Mouse (Mus musculus) retina, postnatal 1 day (tissue): ENCODE results near the gene Plek.
"Not testable (repeated sequence)": the region's sequence is repeated elsewhere in the genome, so short reads cannot be mapped to it uniquely, and the experiment has no call there.

ENCODE experiments used
- DNase-seq: peaks from one replicate; pipeline ENCODE4 v3.0.0-alpha.2; 2012

The Plek gene

DNA sequence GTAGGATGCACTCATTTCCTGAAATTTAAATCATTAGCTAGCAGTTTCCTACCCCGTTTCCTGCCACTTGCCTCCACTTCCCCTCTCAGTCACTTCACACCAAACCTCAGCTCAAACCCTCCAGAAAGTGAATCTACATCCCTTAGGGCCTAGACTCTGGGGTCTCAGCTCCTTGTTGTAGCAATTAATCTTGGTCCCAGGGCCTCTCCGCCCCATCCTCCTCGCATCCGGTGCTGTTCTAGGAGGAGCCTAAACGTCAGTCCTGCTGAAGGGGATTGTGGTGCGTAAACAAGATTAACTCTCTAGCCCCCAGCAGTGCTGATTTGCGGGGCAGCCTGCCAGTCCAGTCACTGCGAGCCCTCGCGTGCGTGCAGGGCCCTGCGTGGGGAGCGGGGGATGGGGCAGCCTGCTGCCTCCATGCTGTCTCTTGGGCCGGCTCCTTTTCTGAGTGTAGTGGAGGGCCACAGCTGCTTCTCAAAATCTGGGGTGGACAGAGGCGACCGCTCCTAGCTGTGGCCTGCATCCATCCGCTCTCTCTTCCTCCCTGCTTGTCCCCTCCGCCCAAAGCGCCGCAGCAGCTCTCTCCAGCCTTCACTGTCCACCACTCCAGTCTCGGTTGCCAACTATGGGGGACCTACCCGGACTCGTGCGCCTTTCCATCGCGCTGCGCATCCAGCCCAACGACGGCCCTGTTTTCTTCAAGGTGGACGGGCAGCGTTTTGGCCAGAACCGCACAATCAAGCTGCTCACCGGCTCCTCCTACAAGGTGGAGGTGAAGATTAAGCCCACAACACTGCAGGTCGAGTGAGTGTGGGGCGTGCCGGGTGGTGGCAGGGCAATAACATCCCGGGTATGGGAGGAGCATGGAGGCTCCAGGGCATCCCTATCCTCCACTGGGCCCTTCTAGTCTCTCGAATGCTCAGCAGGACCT is at the start of gene Plek, which contains the start of gene Cnrip1:
TSS of gene Plek (minus strand) at position 837 of the 931 bp plus-strand sequence.
TSS of gene Cnrip1 (plus strand) at position 42 of the 931 bp plus-strand sequence.
- peak; percentile 91 for DNase-seq

DNA sequence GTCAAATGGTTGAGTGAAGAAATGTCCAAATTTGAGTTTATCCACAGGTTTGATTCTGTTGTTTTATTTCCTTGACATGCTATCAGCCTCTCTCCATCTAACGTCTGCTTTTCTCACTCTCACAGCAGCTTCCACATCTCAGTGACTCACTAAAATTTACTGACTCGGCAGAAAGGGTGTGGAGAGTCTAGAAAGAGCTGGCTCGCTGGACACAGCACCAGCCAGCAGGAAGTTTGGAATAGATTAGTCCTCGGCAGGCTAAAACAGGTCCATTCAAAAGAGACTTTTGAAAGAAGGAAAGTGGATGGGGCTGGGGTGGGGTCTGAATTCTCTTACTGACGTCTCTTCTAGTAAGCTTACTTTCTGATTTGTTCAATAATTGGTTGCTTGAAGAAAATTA is 33.9 kb upstream of the Plek start:
- DNase-seq = no peak

DNA sequence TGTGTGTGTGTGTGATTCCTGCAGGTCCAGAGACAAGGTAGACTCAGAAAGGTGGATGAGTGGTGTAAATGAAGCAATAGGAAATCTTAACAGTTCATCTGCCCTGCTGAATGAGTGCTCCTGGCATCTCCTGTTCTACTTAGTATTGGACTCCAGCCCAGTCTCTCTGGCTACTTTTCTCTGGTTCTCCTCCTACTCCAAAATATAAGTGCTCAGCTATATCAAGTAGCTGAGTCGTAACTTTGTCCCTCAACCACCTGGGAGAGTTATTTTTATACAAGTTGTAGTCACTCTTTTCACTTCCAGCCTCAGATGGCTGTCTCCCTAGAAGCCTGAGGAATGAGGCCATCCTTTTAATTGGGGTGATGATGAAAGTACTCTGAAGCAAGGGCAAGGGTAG is 31.7 kb upstream of the Plek start:
- no peak for DNase-seq

DNA sequence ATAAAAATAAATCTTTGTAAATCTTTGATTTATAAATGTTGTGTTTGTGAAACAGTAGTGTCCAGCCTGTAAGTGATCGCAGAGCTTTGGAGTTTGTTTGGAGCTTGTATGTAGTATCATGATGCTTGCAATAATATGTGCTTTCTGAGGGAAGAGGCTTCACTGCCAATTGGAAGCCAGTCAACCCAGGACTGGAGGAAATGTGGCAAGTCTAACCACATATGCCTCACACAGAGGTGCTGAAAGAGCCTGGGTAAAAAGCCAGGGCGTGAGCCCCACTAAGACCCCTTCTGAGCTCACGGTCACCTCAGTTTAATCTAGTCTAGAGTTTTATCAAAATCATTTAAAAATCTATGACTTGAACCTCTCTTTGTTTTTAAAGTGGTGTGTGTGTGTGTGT is 31.3 kb upstream of the Plek start:
- no peak for DNase-seq

DNA sequence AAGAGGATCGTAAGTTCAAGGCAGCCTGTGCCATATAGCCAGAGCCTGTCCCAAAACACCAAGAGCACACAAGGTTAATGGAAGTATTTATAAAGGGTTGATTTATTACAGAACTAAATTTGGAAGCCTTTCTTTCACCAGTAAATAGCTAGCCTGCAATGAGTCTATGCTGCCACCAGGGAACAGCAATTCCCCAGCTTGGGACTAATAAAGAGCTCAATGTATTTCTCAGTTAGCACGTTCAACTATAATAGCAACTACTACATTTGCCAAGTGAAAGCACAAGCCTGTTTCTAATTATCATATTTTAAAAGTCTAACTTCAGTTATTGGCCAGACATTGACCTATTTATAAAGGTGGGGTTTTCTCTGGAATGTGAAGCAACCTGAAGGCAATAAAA is 30.8 kb upstream of the Plek start:
- DNase-seq = peak; percentile 35

DNA sequence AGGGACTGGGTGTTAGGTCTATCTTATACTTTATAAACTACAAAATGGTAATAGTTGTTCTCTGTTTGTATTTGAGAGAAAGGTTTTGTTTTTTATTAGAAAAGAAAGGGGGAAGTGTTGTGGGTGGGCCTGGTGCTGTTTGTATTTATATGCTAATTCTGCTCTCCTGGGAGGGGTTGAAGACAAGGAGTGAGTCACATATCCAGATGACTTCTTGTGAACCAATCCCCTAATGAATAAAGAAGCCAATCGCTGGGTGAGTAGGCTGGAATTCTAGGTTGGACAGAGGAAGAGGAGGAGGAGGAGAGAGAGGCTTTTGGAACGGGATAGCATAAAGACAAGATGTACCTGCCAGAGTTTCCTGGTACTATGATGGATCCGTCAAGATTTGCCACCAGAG is 29.9 kb upstream of the Plek start:
- DNase-seq = no peak

DNA sequence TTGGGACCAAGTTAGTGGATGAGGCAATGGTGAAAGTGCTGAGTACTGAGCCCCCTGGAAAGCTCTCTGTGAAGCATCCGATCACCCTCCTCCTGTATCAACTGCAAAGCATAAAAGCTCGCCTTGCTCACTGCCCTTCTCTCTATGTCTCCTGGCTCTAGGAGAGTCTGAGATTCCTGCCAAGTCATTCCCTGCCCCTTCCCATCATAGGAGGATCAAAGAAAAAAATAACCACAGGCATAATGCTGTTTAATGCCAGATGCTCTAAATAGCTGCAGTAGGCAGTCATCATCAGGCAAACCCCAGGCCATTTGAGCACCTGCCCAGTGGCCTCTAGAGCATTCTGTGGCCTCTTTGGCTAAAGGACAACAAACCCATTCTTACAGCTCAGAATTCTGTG is 23.5 kb upstream of the Plek start:
- no peak for DNase-seq

DNA sequence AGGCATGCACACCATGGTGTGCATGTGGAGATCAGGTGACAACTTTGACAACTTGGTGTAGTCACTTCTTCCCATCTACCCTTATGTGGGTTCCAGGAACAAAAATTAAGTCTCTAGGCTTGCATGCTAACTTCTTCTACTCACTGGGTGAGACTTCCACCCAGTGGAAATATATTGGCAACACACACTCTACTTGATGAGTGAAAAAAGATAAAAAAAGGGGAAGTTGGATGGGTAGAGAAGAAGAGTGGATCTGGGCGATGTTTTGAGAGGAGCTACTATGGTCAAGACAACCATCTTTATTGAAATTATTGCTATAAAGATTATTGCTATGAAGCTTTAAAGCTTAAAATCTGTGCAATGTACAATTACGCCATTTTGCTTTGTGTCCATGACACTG is 17.2 kb upstream of the Plek start:
- DNase-seq = not testable (repeated sequence)

DNA sequence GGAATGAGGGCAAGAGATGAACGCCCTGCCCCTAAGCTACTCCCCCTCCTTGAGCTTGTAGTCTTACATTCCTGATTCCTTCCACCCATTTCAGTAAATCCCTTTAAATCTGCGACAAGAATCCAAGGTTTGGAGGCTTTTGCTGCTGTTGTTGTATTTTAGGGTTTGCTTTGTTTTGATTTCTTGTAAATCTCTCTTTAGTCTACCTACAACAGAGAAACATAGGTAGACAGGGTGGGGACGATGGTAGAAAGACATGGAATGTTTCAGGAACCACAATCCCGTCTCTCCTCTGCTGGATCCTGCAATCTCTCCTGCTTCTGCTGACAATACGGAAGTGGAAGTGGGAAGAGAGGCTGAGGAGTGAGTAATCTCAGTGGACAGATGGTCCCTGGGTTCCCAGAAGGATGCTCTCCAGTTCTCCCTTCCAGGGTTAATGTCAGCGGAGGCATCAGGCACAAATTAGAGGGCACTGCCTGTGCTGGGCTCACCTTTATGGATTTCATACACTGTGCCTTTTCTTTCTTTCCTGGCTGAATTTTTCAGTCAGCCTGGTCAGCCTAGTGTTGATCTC is 382 bp upstream of the Plek start:
- peak; percentile 61 for DNase-seq

DNA sequence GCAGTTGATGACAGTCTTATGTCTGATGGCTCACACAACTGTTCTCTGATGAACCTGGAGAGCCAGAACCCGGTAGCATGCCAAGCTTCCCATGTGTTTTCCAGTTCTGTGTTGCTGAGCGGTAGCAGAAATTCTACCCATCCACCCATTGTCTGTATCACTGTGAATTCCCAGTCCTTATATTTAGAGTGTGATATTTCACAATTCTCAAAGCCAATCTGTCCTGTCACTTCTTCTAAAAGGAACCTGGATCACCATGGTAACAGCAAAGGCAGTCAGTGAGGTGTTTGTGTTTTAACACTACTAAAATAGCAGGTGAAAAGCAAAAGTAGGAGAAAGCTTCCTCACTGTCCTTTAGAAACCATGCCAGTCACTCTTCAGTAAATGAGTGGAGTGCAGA is 6.4 kb downstream of the Plek start:
- no peak for DNase-seq

DNA sequence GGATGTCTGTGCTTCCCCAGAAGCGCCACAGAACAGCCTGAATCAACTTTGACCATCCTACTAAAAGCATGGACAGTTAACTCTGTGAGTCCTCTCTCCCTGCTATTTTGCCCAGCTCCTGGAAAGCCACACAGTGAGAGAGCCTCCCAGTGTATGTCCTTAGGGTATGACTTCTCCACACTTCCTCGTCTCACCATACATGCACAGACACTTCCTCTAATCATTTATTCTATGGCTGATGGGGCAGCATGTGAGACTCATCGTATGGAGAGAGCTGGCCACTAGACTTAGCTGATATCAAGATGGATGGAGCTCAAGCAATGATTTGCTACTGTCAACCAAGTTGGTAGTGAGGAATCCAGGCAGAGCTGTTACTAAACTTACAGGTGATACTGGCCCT is 28.2 kb downstream of the Plek start:
- DNase-seq = no peak

DNA sequence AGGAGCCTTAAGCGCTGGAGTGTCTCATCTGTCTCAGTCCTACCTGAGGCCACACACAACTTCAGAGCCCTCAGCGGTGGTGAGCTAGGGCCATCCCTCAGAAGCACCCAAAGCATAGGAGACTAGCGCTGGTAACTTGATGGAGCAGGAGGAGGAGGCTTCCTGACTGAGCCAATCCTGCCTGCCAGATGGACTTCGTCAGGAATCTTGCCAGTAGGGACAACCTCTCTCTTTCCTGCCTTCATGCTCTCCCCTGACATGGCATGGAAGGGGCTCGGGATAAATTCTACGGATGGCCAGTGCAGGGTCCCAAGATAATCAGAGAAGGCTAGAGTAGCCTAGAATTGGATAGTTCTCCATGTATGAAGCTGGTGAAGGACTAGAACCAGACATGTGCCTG is 29.0 kb downstream of the Plek start:
- no peak for DNase-seq

DNA sequence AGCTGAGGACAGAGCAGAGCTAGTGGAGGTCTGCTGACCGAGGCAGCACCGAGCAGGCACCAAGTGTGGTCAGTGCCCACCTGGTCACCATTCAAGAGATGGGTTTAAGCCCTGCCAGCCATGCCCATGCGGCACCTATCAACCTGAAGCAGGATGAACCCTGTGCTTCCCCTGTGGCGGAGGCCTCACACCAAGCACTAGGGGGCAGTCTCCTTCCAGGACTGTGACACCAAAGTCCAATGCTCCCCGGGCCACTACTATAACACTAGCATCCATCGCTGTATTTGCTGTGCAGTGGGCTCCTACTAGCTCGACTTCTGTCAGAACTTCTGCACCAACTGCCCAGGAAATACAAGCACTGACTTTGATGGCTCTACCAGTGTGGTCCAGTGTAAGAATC is 32.9 kb downstream of the Plek start:
- DNase-seq = no peak

DNA sequence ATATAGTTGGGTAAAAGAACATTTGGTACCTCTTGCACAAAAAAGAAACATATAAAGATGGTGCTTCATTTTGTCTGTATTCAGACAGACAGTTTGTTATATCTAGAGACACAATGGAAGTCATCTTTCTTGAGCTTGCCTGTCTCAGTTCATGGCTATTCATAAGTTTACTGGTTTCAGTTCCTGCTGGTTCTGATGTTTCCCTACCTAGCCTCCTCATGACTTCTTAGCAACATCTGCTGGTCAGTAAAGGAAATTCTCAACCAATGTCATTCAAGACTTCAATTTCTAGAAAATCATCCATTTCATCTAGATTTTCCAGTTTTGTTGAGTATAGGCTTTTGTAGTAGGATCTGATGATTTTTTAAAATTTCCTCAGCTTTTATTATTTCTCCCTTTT is 39.2 kb downstream of the Plek start:
- DNase-seq = no peak

DNA sequence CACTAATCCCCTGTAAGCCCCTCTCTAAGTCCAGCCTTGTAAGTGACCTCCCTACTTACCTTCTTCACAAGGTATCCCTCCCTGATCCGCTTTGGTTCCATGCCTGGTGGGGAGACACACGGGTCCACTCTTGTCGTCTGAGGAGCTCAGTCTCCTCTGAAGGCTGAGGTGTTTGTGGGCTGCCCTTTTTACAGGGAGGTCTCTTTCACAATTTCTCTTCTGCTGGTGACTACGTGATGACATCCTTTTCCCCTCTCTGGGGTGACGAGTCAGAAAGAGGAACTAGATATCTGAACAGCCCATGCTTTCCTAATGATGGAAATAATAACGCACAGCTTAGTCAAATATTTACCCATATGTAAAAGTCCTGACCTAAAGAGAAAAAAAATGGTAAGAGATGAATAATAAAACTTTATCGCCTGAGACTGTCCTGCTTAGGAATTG is 43.7 kb downstream of the Plek start:
- peak; percentile 2 for DNase-seq

DNA sequence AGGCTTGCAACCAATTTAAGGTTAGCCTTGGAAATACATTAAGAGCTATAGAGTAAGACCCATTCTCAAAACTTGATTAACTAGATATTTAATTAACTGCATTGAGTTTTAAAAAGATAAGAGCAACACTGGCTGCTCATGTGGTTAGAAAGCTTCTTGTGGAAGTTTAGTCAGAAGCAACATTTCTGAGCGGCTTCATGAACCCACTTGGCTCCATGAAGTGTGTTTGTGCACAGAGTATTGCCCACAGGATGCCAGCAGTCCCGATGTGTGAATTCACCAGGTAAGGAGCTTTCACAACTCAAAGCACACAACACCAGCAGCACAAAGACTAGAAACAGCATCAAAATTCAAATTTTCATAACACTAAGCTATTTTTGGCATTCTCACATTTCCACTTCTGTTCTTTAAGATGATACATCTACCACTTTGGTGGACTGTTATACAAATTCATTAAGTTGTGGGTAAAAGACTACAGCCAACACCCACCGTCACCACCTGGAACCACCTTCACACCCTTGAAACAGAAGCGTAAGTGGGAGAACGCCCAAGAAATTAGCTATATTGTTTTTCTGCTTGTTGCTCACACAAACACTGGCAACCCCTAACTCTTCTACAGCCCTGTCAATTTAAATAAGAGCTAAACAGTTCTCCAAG is 44.5 kb downstream of the Plek start:
- no peak for DNase-seq

DNA sequence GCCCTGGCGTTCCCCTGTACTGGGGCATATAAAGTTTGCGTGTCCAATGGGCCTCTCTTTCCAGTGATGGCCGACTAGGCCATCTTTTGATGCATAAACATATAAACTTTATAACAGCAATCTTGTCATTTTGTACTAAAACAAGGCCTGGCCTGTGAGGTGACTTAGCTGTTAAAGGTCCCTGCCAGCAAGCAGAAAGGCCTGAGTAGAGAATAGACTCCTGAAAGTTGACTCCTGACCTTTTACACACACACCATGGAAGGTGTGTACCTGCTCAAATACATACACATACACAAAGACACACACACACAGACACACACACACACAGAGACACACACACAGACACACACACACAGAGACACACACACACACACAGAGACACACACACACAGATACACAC is 45.7 kb downstream of the Plek start:
- DNase-seq = not testable (repeated sequence)

DNA sequence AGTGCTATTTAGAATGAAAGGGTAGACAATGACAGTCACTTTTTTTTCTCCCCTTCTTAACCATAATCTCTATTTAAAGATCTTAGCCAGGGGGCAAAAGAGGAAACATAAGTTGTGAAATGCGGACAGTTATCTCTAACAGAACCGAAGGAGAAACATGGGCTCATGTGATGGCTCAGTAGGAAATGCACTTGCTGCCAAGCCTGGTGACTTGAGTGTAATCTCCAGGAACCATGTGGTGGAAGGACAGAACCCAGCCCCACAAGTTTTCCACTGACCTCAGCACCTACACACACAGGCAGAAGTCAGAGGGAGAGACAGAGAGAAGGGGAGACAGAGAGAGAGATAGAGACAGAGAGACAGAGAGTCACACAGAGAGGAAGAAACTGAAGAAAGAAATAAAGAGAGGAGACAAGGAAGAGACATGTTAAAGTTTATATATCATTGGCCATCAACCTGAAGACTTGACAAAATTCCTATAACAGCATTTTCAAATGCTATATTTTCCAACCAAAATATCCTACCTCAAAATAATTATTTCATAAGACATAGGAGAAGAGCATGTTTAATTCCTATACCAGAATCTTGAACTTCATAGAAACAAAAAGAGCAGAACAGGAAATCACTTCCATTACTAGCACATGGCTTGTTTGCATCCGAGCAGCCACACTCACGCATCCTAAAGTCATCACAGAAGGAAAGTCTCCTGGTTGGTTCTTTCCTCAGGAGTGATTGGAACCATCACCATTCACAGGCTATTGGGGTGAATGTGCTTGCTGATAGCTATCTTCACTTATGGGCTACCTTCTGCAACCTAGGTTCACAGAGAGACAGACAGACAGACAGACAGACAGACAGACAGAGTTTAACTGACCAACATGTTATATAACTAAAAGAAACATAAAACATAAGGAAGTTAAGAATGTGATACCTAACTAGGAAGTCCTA is 47.0 kb downstream of the Plek start:
- DNase-seq = no peak

DNA sequence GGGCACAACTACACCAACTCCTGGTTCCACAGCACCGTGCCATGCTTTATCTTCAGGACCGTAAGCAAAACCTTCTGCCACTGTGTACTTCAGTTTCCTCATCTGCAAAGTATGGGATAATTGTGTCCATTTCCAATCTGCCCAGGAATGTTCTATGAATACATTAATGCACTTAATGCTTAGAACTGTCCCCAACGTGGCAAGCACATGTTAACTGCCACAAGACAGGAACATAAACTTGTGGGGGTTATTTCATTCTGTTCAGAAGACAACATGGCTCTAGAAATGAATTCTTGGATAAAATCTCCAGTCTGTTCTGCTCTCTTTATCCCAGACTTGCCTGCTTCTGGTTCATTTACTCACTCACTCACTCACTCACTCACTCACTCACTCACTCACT is 48.4 kb downstream of the Plek start:
- DNase-seq = no peak

DNA sequence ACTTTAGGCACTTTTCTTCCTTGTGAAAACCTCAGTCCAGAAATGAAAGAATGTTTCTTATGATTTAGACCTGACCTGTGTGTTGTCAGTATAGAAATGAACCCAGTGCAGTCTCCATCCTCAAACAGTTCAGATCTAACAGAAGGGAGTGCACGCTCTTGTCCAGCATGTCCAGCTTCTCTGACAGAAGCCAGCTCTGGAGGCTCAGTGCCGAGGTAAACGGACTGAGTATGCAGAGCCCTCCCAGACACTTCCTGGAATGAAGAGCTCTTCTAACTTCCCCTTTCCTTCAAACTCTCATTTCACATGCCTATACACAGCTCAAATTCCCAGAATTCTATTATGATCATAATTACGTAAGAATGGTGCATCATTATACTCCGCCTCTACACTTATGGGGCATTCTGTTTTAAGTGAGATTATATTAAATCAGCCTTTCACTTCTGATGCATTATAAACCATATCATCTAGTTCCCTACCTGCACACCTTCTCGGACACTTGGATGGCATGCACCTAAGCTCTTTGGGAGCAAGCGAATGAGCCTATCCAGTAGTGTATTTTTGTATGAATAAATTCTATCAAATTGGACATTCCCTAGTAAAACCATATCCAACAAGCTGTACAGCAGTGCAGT is 49.3 kb downstream of the Plek start:
- DNase-seq = no peak

DNA sequence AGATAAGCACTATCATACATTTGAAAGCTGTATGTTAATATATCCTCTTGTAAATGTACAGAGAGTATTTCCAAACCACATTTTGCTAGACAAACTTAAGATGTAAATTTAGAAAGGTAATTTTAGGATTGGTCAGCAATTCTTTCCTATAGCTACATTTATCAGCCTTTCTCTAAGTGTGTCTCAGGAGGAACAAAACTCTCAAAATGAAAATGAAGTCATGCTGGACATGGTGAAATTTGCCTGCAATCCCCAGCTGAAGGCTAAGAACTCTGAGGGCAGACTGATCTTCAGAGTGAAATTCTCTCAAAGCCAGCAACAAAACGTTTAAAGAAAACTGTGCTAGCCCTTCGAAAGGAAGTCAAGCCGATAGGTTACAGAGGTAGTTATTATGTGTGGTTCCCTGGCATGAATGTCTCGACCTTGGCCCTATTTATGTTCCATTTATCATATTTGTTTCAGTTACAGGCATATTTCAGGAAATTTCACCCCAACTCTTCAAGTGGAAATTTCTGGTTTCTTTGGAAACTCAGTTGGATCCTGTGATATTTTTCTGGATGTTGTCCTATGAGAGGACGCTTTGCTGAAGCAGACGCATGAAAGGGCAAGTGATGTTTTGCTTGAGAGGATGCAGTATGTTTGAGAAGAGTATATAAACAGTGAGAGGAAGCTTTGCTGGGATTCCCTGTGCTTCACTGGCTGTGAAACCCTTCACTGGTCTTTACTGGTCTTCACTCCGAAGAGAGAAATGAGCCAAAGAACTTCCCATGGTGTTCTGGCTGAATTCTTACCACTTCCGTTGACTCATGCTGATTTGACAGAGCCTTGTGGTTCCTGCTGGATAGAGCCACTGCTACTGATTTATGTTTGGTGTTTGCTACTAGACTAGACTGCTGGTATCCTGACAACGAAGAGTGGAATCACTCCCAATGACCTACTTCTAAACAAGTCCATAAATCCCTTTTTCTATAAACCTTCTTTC is 51.5 kb downstream of the Plek start:
- DNase-seq = no peak
